Mouse (Mus musculus) adipocyte (in vitro differentiated cells): Measurements from ENCODE around the gene Ube2n.

Experiments used
- DNase-seq: peaks from one replicate; pipeline ENCODE4 v3.0.0-alpha.2; 2016; ENCODE audit warnings: low spot score

The Ube2n gene

GRCm38 (mm10) chr10:95514656-95515292 is at the start of gene Ube2n:
Ube2n (plus strand) TSS chr10:95515145.
- peak; percentile 95 for DNase-seq

GRCm38 (mm10) chr10:95465485-95465896 is 49.5 kb upstream of the Ube2n start:
- no peak for DNase-seq

DNA sequence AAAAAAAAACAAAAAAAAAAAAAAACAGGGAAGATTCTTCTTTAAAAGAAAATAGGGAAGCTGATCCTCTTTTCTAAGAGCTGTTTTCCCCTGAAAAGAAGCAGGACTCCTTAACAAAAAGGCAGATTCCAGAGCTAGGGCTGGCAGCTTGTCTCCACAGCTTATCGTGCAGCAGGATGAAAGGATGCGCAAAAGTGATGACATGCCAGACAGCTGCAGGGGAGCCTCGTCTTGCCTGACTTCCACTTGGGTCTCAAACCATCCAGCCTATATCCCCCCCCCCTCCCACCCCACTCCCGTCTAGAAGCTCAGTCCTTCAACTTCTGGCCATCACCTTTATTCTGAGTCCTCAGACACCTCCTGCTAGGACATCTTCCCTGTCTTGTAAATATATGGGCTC is 46.1 kb upstream of the Ube2n start:
- DNase-seq, result no peak

DNA sequence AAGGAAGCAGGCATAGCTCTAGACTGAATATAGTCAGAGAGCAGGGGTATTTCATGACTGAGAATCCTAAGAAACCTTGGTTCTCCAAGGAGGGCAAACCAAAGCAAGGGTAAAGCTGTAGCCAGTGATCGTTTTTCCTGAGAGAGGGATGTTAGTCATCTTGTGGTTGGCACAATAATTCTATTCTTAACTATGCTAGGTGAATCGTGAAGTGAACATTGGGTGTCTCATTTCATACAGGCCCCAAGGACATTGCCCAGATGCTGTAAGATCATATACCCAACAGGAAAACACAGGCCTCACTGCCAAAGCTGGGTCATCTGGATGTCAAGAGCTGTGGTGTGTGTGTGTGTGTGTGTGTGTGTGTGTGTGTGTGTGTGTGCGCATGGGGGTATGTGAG is 43.8 kb upstream of the Ube2n start:
- DNase-seq, result no peak

GRCm38 (mm10) chr10:95471889-95472547 is 42.9 kb upstream of the Ube2n start:
- DNase-seq, result no peak

GRCm38 (mm10) chr10:95475923-95476322 is 39.0 kb upstream of the Ube2n start:
- DNase-seq, result peak; percentile 89

- DNase-seq, result no peak
Observed at GRCm38 (mm10) chr10:95477516-95477915, 37.4 kb upstream of the Ube2n start.

GRCm38 (mm10) chr10:95489653-95490052 is 25.3 kb upstream of the Ube2n start:
- peak; percentile 46 for DNase-seq

- DNase-seq, result no peak
Observed at GRCm38 (mm10) chr10:95494268-95494667, 20.7 kb upstream of the Ube2n start.

DNA sequence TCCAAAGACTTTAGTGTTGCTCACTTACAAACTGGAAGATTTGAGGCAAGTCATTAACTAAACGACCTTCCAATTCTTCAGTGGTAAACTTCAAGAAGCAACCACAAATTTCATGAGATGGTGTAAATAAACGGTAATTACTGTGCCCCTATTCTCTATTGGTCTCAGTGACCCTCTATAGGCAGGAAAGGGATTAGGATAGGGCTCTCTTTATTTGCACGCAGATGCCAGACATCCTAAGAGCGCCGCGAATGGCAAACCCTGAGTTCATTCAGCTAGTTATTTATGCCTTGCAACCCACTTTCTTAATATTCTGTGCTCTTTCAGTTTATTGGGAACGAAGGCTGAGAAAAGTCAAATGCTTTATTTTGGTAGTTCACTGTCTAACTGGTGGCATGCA is 13.9 kb upstream of the Ube2n start:
- DNase-seq, result no peak

DNA sequence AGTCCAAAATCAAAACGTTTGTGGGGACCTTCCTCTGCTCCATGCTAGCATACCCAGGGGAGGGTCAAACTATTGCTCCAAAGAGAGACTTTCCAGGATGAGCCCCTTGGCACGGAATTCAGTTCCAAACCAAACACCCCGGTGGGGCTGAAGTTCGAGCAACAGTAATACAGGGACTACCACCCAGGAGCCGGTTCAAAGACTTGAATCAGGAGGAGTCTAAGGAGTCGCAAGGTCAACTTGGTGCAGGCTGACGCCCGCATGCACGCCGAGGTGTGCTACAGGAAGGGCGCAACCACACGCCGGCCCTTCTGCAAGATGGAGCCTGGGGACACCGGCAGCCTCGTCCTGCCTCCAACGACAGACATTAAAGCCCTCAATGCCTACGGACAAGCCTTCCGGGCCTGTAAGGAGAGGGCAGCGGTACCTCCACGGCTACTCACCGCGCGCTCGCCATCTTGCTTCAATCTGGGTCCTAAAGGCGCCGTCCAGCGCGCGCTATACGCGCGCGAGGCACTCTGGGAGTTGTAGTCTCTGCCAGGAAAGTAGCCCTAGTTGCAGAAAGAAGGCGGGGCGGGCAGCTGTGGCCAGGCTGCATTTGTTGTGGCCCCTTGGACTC is 13.4 kb upstream of the Ube2n start, which contains the start of gene Mrpl42:
Gene Mrpl42, minus strand, starts transcription at position 478 of the 619 bp plus-strand sequence.
- DNase-seq, result peak; percentile 82

DNA sequence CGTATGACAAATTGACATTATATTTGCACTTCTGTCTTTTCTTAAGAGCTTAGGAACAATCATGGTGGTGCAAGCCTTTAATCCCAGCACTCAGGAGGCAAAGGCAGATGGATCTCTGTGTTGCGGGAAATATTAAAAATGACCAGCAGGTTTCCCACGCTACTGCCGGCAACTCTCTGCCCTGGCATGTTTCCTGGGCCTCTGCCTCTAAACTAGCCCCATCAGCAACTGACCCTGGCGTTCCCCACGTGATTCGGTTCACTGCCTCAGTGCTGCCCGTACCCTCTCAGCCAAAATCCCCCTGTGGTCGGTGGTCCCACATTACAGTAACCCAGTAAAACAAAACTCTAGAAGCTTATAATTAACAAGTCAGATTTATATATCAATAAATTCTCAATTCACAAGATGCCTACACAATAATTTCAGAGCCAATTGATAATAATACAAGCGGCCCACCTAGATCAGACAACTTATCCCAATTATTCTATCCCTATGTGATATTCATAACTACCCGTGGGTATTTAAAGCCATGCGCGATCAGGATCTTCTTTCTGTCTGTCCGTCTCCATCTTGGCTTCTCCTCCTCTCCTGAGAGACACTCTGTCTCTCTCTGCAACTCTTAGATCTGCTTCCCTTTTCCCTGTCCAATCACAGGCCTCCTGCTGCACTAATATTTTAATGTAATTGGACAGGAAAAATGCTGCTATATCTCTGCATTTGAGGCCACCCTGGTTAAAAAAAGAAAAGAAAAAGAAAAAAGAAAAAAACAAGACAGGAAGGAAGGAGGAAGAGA is 11.3 kb upstream of the Ube2n start:
- no peak for DNase-seq

DNA sequence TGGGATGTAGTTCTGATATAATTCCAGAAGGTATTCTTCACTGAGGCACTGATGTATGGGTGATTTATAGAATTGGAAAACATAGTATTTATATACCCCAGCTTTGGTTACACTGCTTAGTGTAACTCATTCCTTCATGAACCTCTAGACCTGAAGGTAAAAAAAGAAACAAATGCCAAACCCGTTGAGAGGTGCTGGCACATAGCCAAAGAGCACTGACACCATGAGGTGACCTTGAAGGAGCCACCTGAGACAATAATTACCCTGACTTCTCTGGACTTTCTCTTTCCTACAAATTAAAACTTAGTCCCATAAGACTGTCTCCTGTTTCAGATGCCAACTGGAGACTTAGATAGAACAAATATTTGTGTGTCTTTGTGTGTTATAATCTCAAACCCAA is 10.6 kb upstream of the Ube2n start:
- no peak for DNase-seq

DNA sequence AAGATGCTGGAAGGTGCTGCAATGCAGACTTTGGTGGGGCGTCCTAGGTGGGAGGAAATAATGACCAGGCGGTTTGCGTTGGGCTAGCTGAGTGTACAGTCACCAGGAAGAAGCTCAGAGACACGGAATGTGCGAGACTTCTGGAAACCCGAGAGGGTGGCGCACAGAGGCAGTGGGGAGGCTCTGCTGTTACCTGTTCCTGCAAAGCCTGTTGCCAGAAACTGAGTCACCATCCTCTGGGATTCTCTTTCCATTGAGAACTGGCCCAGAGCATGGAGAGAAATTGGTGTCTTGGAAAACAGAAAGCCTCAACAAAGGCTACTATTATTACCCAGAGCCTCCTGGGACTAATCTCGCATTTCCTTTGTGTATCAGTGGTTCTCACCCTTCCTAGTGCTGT is 6.8 kb upstream of the Ube2n start:
- no peak for DNase-seq

GRCm38 (mm10) chr10:95508793-95509192 is 6.2 kb upstream of the Ube2n start:
- DNase-seq, result peak; percentile 24

DNA sequence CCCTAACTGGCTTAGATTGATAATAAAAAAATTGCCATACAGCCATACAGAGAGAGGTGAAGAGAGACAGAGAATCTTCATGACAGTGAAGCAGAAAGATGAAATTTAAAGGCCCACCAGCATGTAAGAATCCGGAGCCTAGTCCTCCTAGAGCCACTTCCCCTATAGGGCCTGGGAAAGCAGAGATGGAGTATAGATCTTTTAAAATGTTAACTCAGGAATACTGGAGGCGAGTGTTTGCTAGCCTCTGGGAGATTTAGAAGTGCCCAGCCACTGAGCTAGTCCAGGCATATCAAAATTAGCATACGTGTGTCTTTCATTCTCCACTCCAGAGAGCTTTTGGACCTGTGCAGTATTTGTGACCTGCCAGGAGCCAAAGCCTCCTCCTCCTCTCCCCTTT is 5.7 kb upstream of the Ube2n start:
- DNase-seq, result no peak

DNA sequence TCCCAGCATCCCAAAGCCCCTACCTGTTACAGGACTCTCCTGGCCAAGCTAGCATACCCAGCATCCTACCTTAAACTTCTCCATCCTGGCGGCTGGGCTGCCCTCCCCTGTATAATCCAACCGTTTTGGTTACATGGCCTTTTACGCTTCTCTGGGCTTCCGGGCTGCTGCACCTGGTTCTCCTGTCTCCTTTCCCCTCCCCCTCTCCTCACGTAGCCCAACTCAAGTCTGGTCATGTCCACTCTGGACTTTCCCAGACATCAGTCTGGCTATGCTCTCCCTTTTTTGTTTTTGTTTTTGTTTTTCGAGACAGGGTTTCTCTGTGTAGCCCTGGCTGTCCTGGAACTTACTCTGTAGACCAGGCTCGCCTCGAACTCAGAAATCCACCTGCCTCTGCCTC is 2.3 kb upstream of the Ube2n start:
- DNase-seq, result no peak

DNA sequence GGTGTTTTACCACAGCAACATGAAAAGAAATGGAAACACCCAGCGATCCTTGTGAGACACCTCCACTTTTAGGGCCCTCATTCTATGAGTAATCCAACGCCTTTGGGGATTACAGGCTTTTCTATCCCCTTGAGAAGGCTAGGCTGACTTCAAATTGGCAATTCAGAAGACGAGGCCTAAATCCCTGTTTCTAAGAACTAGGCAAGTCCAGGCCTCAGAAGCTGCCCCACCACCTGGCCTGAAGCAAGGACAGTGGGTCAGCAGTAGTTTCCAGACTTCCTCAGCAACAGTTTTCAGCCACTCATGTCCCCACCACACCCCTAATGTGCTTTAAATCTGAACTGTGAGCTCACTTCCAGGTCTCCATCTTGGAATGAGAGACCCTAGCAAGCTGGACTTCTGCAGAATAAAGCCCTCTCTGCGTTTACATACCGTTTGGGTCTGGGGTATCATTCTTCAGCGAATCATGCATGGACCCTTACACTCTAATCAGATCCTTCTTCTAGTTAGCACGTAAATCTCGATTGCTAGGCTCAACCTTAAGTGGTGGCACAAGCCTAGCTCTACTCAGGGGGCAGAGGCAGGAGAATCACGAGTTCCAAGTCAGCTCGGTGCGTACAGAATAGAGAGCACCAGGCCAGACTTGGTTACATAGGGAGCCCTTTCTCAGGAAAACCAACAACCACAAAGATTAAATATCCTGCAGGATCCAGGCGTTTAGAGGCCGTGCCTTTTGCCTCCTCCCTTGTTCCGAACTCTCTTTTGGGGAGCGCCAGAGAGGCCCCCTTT is 983 bp upstream of the Ube2n start:
- no peak for DNase-seq

- peak; percentile 50 for DNase-seq
Observed at GRCm38 (mm10) chr10:95515293-95515931, 467 bp downstream of the Ube2n start.

DNA sequence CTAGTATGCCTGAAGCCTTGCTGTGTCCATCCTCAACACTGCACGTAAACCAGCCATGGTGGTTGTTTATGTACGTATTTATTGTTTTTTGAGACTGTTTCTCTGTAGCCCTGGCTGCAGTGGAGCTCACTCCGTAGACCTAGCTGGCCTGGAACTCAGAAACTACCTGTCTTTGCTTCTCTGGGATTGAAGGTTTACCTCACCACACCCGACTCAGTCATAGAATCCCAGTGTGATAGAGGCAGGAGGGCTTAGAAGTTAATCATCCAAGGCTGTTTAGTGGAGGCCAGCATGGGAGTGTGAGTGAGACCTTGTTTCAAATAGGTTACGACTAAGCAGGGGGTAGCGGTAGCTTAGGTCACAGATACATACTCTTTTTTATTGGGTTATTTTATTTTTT is 2.7 kb downstream of the Ube2n start:
- no peak for DNase-seq

DNA sequence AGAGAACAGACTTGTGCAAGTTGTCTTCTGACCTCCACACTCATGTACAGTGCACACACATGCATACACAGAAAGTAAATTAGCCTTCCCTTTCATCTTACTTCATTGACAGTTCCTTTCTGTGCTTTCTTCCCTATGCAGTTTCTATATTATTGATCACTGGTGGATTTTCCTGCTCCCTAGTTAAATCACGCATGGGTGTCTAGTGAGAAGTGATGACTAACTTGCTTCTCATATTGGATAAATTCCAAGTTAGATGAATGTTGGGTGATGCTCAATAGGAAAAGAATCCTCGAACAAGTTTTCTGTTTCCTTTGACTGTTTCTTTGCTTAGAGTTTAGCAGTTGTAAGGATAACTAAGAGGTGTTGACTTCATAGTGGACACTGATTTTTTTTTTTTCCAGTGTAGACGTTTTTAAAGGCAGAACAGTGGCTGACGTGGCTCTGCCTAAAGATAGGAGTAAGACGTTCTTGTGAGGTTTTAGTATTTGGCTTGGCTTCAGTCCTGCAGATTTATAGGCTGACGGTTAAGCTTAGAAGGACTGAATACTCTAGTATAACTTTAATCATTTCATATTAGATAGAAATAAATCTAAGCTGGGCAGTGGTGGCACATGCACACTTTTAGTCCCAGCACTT is 10.2 kb downstream of the Ube2n start:
- no peak for DNase-seq
